Mouse (Mus musculus) heart, adult 2 months (tissue): ENCODE measurements around the gene Actr5.

Experiments used
- CTCF ChIP-seq: fragments of 200-600 bp; IDR thresholded peaks from 2 replicates; pipeline ENCODE4 v1.8.1; 2022; ENCODE audit warnings: antibody characterized with exemption, mild to moderate bottlenecking, moderate library complexity
- EP300 ChIP-seq: fragments of 200-500 bp; IDR thresholded peaks from 2 replicates; pipeline ENCODE4 v1.6.1; 2011; ENCODE audit warnings: low read depth, low read length, control low read depth; ENCODE audit not compliant: insufficient read depth
- POLR2A ChIP-seq: fragments of 200-500 bp; IDR thresholded peaks from 2 replicates; pipeline ENCODE4 v1.6.1; 2011; ENCODE audit warnings: mild to moderate bottlenecking, low read depth, low read length, control low read depth; ENCODE audit not compliant: insufficient read depth

DNA sequence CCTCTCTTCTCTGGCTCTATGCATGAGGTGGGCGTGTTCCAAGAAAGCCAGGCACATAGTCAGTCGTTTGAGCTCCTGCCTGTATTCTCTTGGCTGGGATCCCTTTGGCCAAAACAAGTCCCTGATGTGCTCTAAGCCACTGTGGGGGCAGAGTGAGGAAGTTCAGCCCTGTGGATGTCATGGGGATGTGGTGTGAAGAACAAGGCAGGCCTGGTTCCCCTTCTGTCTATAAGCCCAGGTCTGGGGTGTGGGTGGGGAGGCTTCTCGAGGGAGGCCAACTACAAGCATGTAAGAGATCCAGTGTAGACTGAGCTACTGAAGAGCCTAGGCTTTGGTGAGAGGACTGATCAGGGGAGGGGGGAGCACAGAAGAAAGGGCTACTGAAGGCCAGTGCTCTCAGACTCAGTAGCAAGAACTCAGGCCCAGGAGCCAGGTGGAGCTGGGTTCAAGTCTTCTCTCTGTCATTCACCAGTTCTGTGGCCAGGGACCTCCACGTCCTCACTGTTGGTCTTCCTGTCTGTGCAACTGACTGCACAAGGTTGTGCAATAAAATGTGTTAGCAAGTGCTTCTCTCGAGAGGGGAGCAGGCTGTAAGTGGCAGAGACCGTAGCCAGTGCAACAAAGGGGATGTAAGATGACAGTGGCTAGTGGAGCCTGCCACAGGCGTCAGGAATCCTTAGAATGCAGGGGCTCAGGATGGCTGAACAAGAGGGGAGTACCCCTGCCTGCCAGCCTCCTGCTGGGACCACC, 26.6 kb downstream of the Actr5 start:
- no peak for TF ChIP-seq POLR2A
- no peak for TF ChIP-seq CTCF
- TF ChIP-seq EP300: no peak
